Mouse (Mus musculus) v-Abl transformed pro-B cells (cell line): ENCODE measurements around the gene Prodh2.
"Not testable (repeated sequence)": the region's sequence is repeated elsewhere in the genome, so short reads cannot be mapped to it uniquely, and the experiment has no call there.

ENCODE experiments used
- in situ Hi-C, 2 experiments: fragments of 400-800 bp; cut with MboI; formaldehyde crosslinking; loops; one replicate each; pipeline ENCODE4 v1.15.1; 2025; ENCODE audit not compliant: unreplicated experiment in 2 of 2

The Prodh2 gene

GRCm38 (mm10) chr7:30477415-30478381 lies 15.7 kb upstream of the Prodh2 start:
- in situ Hi-C loops, result loop anchor here (5.0 to 10.0 kb wide), 2 partner anchors 35 to 133 kb away; no protein-coding TSS in a partner anchor

GRCm38 (mm10) chr7:30484250-30484649 lies 9.2 kb upstream of the Prodh2 start:
- in situ Hi-C loops, result no loop called here

- in situ Hi-C loops, result loop anchor here (5.0 to 10.0 kb wide), 5 partner anchors 46 to 127 kb away; partner anchors contain the start of genes Aplp1 (in 1 of the 2) and Lin37 (in 1 of the 2)
Measured at GRCm38 (mm10) chr7:30490251-30490956, 3.0 kb upstream of the Prodh2 start.

GRCm38 (mm10) chr7:30490957-30491307 lies 2.5 kb upstream of the Prodh2 start:
- in situ Hi-C loops, result loop anchor here (5.0 to 10.0 kb wide), 5 partner anchors 46 to 126 kb away; partner anchors contain the start of genes Aplp1 (in 1 of the 2) and Lin37 (in 1 of the 2)

- in situ Hi-C loops, result loop anchor here (5.0 to 10.0 kb wide), 5 partner anchors 48 to 125 kb away; partner anchors contain the start of genes Aplp1 (in 1 of the 2) and Lin37 (in 1 of the 2)
Measured at GRCm38 (mm10) chr7:30492765-30493164, 657 bp upstream of the Prodh2 start.

- in situ Hi-C loops, result loop anchor here in 1 of 2 experiments (10.0 kb wide), 1 partner anchor 51 kb away; the partner anchor contains the start of gene Aplp1
Measured at GRCm38 (mm10) chr7:30495506-30496042, 2.2 kb downstream of the Prodh2 start.

- in situ Hi-C loops, result not testable (repeated sequence)
Measured at GRCm38 (mm10) chr7:30501159-30501558, 7.7 kb downstream of the Prodh2 start.

GRCm38 (mm10) chr7:30508061-30508460 lies 14.6 kb downstream of the Prodh2 start:
- in situ Hi-C loops, result no loop called here

GRCm38 (mm10) chr7:30515003-30515760 lies 21.8 kb downstream of the Prodh2 start:
- in situ Hi-C loops, result no loop called here

- in situ Hi-C loops, result no loop called here
Measured at GRCm38 (mm10) chr7:30518325-30518724, 24.9 kb downstream of the Prodh2 start.

GRCm38 (mm10) chr7:30520396-30520795 lies 27.0 kb downstream of the Prodh2 start:
- in situ Hi-C loops, result no loop called here

- in situ Hi-C loops, result no loop called here
Measured at GRCm38 (mm10) chr7:30520856-30521255, 27.4 kb downstream of the Prodh2 start.

GRCm38 (mm10) chr7:30522871-30523270 lies 29.4 kb downstream of the Prodh2 start:
- in situ Hi-C loops, result no loop called here

GRCm38 (mm10) chr7:30524487-30524886 lies 31.1 kb downstream of the Prodh2 start:
- in situ Hi-C loops, result no loop called here

GRCm38 (mm10) chr7:30525954-30526353 lies 32.5 kb downstream of the Prodh2 start:
- in situ Hi-C loops, result no loop called here

- in situ Hi-C loops, result no loop called here
Measured at GRCm38 (mm10) chr7:30526399-30526798, 33.0 kb downstream of the Prodh2 start.

- in situ Hi-C loops, result no loop called here
Measured at GRCm38 (mm10) chr7:30526981-30527380, 33.6 kb downstream of the Prodh2 start.

GRCm38 (mm10) chr7:30531291-30531815 lies 37.9 kb downstream of the Prodh2 start:
- in situ Hi-C loops, result no loop called here

- in situ Hi-C loops, result no loop called here
Measured at GRCm38 (mm10) chr7:30532931-30533330, 39.5 kb downstream of the Prodh2 start.
